Mouse (Mus musculus) hindlimb bud, embryonic 11.5 days (tissue): ENCODE data around the gene Mllt10.
A peak's percentile ranks its signal among the peaks of the same experiment; 100 is the strongest.

ENCODE experiments used
- DNase-seq: peaks from one replicate; pipeline ENCODE4 v3.0.0-alpha.2; 2012; ENCODE audit warnings: low read depth, low spot score; ENCODE audit errors: extremely low spot score

Gene Mllt10

GRCm38 (mm10) chr2:18181631-18182030 is 126.6 kb downstream of the Mllt10 start:
- DNase-seq: no peak

- DNase-seq: no peak
These were observed 128.0 kb downstream of the Mllt10 start for GRCm38 (mm10) chr2:18183079-18183478.

- DNase-seq: no peak
These were observed 133.3 kb downstream of the Mllt10 start for GRCm38 (mm10) chr2:18188367-18188766.

GRCm38 (mm10) chr2:18195285-18195684 is 140.2 kb downstream of the Mllt10 start:
- DNase-seq: no peak

GRCm38 (mm10) chr2:18195691-18196396 is 140.8 kb downstream of the Mllt10 start:
- DNase-seq: no peak

GRCm38 (mm10) chr2:18201820-18202462 is 146.9 kb downstream of the Mllt10 start:
- no peak for DNase-seq

GRCm38 (mm10) chr2:18202923-18203322 is 147.9 kb downstream of the Mllt10 start:
- no peak for DNase-seq

- DNase-seq: no peak
These were observed 150.1 kb downstream of the Mllt10 start for GRCm38 (mm10) chr2:18205118-18205517.

- DNase-seq: no peak
These were observed 151.8 kb downstream of the Mllt10 start for GRCm38 (mm10) chr2:18206811-18207210.

GRCm38 (mm10) chr2:18208578-18208977 is 153.5 kb downstream of the Mllt10 start:
- no peak for DNase-seq

- DNase-seq: no peak
These were observed 154.3 kb downstream of the Mllt10 start for GRCm38 (mm10) chr2:18209211-18209823.

- no peak for DNase-seq
These were observed 154.9 kb downstream of the Mllt10 start for GRCm38 (mm10) chr2:18209948-18210347.

- no peak for DNase-seq
These were observed 159.0 kb downstream of the Mllt10 start for GRCm38 (mm10) chr2:18214031-18214430.

- no peak for DNase-seq
These were observed 162.8 kb downstream of the Mllt10 start for GRCm38 (mm10) chr2:18217867-18218266.

- DNase-seq: no peak
These were observed 163.5 kb downstream of the Mllt10 start for GRCm38 (mm10) chr2:18218500-18218899.

GRCm38 (mm10) chr2:18219136-18219535 is 164.1 kb downstream of the Mllt10 start:
- no peak for DNase-seq

- no peak for DNase-seq
These were observed 164.5 kb downstream of the Mllt10 start for GRCm38 (mm10) chr2:18219569-18219968.

GRCm38 (mm10) chr2:18228486-18229062 is 173.5 kb downstream of the Mllt10 start:
- peak; percentile 18 for DNase-seq

GRCm38 (mm10) chr2:18229279-18229678 is 174.2 kb downstream of the Mllt10 start:
- peak; percentile 46 for DNase-seq

GRCm38 (mm10) chr2:18231143-18231542 is 176.1 kb downstream of the Mllt10 start:
- DNase-seq: no peak

GRCm38 (mm10) chr2:18232883-18233567 is 178.0 kb downstream of the Mllt10 start:
- no peak for DNase-seq
